Mouse (Mus musculus): Measurements from ENCODE around the gene Tmem236. TPM values are rescaled to one million over a fixed set of nuclear protein-coding genes. Genes with fewer than 3 reads are reported as not detected.

The Tmem236 gene
- polyA plus RNA-seq, 1 experiment from 2014 or later = 0.07 TPM

DNA sequence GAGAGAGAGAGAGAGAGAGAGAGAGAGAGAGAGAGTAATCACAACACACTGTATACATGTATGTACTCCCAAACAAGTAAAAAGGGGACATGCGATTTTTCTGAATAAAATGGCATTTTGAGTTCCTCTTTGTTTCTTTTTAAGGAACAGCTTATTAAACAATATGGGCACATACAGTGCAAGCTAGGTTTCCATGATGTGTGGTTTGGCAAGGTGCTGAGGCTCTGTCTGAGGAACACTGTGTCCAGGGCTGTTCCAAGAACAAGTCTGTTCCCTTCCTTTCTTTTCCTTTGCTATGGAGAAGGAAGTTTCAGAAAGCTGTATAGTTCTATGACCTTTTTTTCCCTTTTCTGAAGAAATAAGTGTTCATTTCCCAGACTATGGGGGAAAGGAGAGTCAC lies 30.0 kb downstream of the Tmem236 start:
- no peak; the same call in 1 of the 2 replicates for ATAC-seq
- H3K4me3 ChIP-seq (ENCODE audit: low read depth, low read length) = no peak overlapping the region
- no peaks in the 10 kb centered on the region for H3K4me1 ChIP-seq (ENCODE audit: insufficient read depth, low read depth, low read length)
- no peaks in the 10 kb centered on the region for H3K9me3 ChIP-seq (ENCODE audit: low read length)
- 83% methylated on average over 1 of the region's 1 CpGs for WGBS
- no peaks in the 10 kb centered on the region for H3K27me3 ChIP-seq (replicated peaks; ENCODE audit: insufficient read depth, low read length)
- no peak for TF ChIP-seq EP300 (IDR thresholded peaks at IDR 0.05)
- TF ChIP-seq CTCF (IDR thresholded peaks at IDR 0.05) = no peak
- no peak overlapping the region for H3K9ac ChIP-seq (replicated peaks; ENCODE audit: low read depth)
- H3K36me3 ChIP-seq (ENCODE audit: insufficient read depth, low read length) = no peaks in the 10 kb centered on the region
- no peak for DNase-seq (ENCODE audit: low spot score)
- no peak overlapping the region for H3K4me2 ChIP-seq (replicated peaks; ENCODE audit: low read depth, low read length)
- H3K27ac ChIP-seq (ENCODE audit: low read length) = no peak overlapping the region

DNA sequence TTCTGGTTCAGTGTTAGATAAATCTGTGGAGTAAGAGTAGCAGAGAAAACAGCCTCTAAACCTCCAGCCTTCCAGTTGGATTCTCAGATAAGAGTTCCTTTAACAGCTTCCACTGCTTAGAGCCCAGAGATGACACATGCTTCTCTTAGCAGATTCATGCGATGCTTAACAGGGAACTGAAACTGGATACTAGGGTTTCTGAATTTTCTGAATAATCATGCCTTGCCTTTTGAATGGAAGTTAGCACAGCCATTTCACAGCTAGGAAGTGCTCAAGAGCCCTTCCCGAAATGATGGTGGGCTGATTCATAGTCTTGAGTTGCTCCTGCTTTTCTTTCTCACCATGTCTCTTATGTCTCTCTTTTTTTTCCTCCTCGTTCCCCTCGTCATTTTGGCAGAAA lies 32.5 kb downstream of the Tmem236 start:
- no peak overlapping the region for H3K27ac ChIP-seq (ENCODE audit: low read length)
- no peak overlapping the region for H3K4me3 ChIP-seq (ENCODE audit: low read depth, low read length)
- WGBS = 65% methylated on average over 4 of the region's 4 CpGs
- no peak for TF ChIP-seq EP300 (IDR thresholded peaks at IDR 0.05)
- no peak for TF ChIP-seq CTCF (IDR thresholded peaks at IDR 0.05)
- no peaks in the 10 kb centered on the region for H3K9me3 ChIP-seq (ENCODE audit: low read length)
- H3K4me2 ChIP-seq (replicated peaks; ENCODE audit: low read depth, low read length) = no peak overlapping the region
- no peak overlapping the region for H3K9ac ChIP-seq (replicated peaks; ENCODE audit: low read depth)
- ATAC-seq = no peak
- no peaks in the 10 kb centered on the region for H3K36me3 ChIP-seq (ENCODE audit: insufficient read depth, low read length)
- H3K27me3 ChIP-seq (replicated peaks; ENCODE audit: insufficient read depth, low read length) = no peaks in the 10 kb centered on the region
- DNase-seq (ENCODE audit: low spot score) = peak; percentile 11
- no peaks in the 10 kb centered on the region for H3K4me1 ChIP-seq (ENCODE audit: insufficient read depth, low read depth, low read length)

DNA sequence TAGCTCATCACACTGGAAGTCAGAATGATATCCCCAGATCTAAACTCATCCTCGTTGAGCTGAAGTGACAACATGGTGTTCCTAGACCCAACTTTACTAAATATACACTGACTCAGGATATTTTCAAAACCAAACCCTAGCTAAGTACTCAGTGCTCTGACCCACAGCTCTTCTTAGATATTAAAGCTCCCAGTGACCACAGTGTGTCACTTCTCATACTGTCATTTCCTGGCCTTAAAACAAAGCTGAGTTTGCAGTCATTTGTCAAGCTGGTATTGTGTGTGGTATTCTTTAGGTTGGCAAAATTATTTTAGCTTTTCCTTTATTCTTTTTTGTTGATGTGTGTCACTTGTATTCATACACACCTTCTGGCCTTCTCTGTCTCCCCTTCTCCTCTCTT lies 36.4 kb downstream of the Tmem236 start:
- Histone ChIP-seq H3K9ac (replicated peaks; ENCODE audit: low read depth) (no peak overlapping the region), H3K4me1 (ENCODE audit: insufficient read depth, low read depth, low read length) (no peaks in the 10 kb centered on the region), H3K4me2 (replicated peaks; ENCODE audit: low read depth, low read length) (no peak overlapping the region), H3K36me3 (ENCODE audit: insufficient read depth, low read length) (no peaks in the 10 kb centered on the region), H3K27me3 (replicated peaks; ENCODE audit: insufficient read depth, low read length) (no peaks in the 10 kb centered on the region), H3K9me3 (ENCODE audit: low read length) (no peaks in the 10 kb centered on the region), H3K27ac (ENCODE audit: low read length) (no peak overlapping the region), H3K4me3 (ENCODE audit: low read depth, low read length) (no peak overlapping the region)
- DNase-seq (ENCODE audit: low spot score) (no peak), ATAC-seq (no peak)
- 85% methylated on average over 1 of the region's 1 CpGs for WGBS
- TF ChIP-seq CTCF (IDR thresholded peaks at IDR 0.05) (no peak), EP300 (IDR thresholded peaks at IDR 0.05) (no peak)

DNA sequence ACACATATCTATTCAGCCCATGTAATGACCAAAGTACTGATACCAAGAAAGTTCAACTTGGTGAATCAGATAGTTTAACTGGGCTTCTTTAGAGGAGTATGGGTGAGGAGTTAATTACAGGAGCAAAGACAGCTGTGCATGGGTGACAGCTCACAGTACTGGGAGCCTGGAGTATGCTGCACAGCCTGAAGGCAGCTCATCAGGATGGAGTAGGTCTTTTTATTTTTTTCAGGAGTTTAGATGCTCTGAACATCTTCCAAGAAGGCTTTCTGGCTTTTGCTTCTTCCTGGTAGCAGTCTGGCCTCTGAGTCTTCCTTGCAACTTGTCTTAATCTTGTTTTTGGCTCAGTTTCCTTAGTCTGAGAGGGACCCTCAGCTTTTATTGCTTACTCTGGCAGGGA lies 37.3 kb downstream of the Tmem236 start:
- Histone ChIP-seq H3K4me2 (replicated peaks; ENCODE audit: low read depth, low read length) (no peak overlapping the region), H3K4me3 (ENCODE audit: low read depth, low read length) (no peak overlapping the region), H3K36me3 (ENCODE audit: insufficient read depth, low read length) (no peaks in the 10 kb centered on the region), H3K9me3 (ENCODE audit: low read length) (no peaks in the 10 kb centered on the region), H3K27me3 (replicated peaks; ENCODE audit: insufficient read depth, low read length) (no peaks in the 10 kb centered on the region), H3K27ac (ENCODE audit: low read length) (no peak overlapping the region), H3K4me1 (ENCODE audit: insufficient read depth, low read depth, low read length) (no peaks in the 10 kb centered on the region), H3K9ac (replicated peaks; ENCODE audit: low read depth) (no peak overlapping the region)
- no peak for DNase-seq (ENCODE audit: low spot score)
- TF ChIP-seq CTCF (IDR thresholded peaks at IDR 0.05) = no peak
- TF ChIP-seq EP300 (IDR thresholded peaks at IDR 0.05) = no peak
- no peak for ATAC-seq

DNA sequence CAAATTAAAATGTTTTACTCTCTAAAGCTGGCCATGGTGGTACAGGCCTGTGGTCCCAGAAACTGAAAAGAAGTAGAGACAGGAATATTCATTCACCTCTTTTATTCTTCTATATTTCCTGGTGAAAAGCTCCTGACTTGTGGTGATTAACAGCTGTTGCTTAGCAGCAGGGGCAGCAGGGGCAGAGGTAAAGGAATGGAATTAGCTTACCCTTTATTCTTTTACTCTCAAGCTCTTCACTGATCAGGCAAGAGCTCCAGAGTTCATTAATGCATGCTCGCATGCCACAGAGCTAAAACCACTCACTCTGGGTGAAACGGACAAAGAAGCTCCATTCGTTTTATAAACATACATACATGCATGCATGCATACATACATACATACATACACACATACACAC lies 40.4 kb downstream of the Tmem236 start:
- H3K4me1 ChIP-seq (ENCODE audit: insufficient read depth, low read depth, low read length) = no peaks in the 10 kb centered on the region
- TF ChIP-seq EP300 (IDR thresholded peaks at IDR 0.05) (no peak), CTCF (IDR thresholded peaks at IDR 0.05) (no peak)

DNA sequence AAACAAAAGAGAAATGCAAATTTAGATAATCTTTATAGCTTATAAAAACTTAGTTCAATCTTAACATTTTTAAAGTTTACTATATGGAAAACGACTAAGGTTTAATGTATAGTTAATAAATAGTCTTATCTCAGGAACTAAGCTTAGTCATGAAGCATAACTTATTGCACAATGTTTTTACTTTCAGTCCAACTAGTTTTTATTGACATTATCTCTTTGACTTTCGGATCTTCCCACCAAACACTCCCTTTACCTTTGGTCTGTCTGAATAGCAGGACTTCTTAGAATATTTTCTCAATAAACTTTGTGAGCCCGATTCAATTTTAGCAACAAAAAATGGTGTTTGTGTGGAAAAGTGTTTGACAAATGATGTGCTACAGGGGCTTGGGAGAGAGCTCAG lies 42.3 kb downstream of the Tmem236 start:
- H3K27ac ChIP-seq (ENCODE audit: low read length) = no peak overlapping the region
- 66% methylated on average over 3 of the region's 3 CpGs for WGBS
- no peaks in the 10 kb centered on the region for H3K27me3 ChIP-seq (replicated peaks; ENCODE audit: insufficient read depth, low read length)

More for the DNA sequence above, 40.4 kb downstream of the Tmem236 start:
- WGBS = 67% methylated on average over 3 of the region's 3 CpGs
- DNase-seq (ENCODE audit: low spot score) = no peak
- Histone ChIP-seq H3K9ac (replicated peaks; ENCODE audit: low read depth) (no peak overlapping the region), H3K4me3 (ENCODE audit: low read depth, low read length) (no peak overlapping the region), H3K4me2 (replicated peaks; ENCODE audit: low read depth, low read length) (no peak overlapping the region), H3K9me3 (ENCODE audit: low read length) (no peaks in the 10 kb centered on the region), H3K36me3 (ENCODE audit: insufficient read depth, low read length) (no peaks in the 10 kb centered on the region), H3K27ac (ENCODE audit: low read length) (no peak overlapping the region), H3K27me3 (replicated peaks; ENCODE audit: insufficient read depth, low read length) (no peaks in the 10 kb centered on the region)
- no peak for ATAC-seq

DNA sequence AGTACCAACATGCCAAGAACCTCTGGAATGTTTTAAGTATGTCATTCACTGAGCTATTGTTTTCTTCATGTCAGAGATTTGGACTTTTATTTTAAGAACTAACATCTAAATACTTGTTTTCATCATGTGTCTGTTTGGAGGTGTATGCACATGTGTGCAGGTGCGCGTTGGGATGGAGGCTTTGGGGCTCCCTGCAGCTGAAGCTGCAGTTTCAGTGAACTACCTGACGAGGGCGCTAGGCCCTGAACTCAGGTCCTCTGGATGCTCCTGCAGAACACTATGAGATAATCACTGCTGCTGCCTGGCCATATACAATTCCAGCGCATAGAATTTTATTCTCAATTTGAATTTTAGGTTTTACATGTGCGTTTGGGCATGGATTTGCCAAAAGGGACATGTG lies 43.8 kb downstream of the Tmem236 start:
- Histone ChIP-seq H3K4me1 (ENCODE audit: insufficient read depth, low read depth, low read length) (no peaks in the 10 kb centered on the region), H3K9ac (replicated peaks; ENCODE audit: low read depth) (no peak overlapping the region), H3K27ac (ENCODE audit: low read length) (no peak overlapping the region), H3K4me2 (replicated peaks; ENCODE audit: low read depth, low read length) (no peak overlapping the region), H3K9me3 (ENCODE audit: low read length) (no peaks in the 10 kb centered on the region), H3K27me3 (replicated peaks; ENCODE audit: insufficient read depth, low read length) (no peaks in the 10 kb centered on the region), H3K4me3 (ENCODE audit: low read depth, low read length) (no peak overlapping the region), H3K36me3 (ENCODE audit: insufficient read depth, low read length) (no peaks in the 10 kb centered on the region)
- 71% methylated on average over 6 of the region's 6 CpGs for WGBS
- DNase-seq (ENCODE audit: low spot score) (no peak), ATAC-seq (no peak)
- TF ChIP-seq CTCF (IDR thresholded peaks at IDR 0.05) (peak; percentile 24), EP300 (IDR thresholded peaks at IDR 0.05) (no peak)

More for the DNA sequence above, 42.3 kb downstream of the Tmem236 start:
- H3K4me2 ChIP-seq (replicated peaks; ENCODE audit: low read depth, low read length) = no peak overlapping the region
- ATAC-seq = no peak
- no peak overlapping the region for H3K9ac ChIP-seq (replicated peaks; ENCODE audit: low read depth)
- no peaks in the 10 kb centered on the region for H3K9me3 ChIP-seq (ENCODE audit: low read length)
- H3K4me1 ChIP-seq (ENCODE audit: insufficient read depth, low read depth, low read length) = no peaks in the 10 kb centered on the region
- H3K4me3 ChIP-seq (ENCODE audit: low read depth, low read length) = no peak overlapping the region
- DNase-seq (ENCODE audit: low spot score) = no peak
- no peaks in the 10 kb centered on the region for H3K36me3 ChIP-seq (ENCODE audit: insufficient read depth, low read length)
- TF ChIP-seq CTCF (IDR thresholded peaks at IDR 0.05) = no peak
- no peak for TF ChIP-seq EP300 (IDR thresholded peaks at IDR 0.05)
